Mouse (Mus musculus) layer of hippocampus, adult 9-11 months (tissue): ENCODE measurements around the gene Trim80.
"Not testable (repeated sequence)": the region's sequence is repeated elsewhere in the genome, so short reads cannot be mapped to it uniquely, and the experiment has no call there.

ENCODE experiments used
- DNase-seq: peaks from one replicate; pipeline ENCODE4 v3.0.0; 2022

Gene Trim80

GRCm38 (mm10) chr11:115429307-115429706, 11.0 kb upstream of the Trim80 start:
- DNase-seq, result no peak

GRCm38 (mm10) chr11:115430561-115430960, 9.8 kb upstream of the Trim80 start:
- DNase-seq, result no peak

GRCm38 (mm10) chr11:115432814-115433213, 7.5 kb upstream of the Trim80 start:
- DNase-seq, result no peak

GRCm38 (mm10) chr11:115433342-115433741, 7.0 kb upstream of the Trim80 start:
- no peak for DNase-seq

GRCm38 (mm10) chr11:115435596-115436337, 4.6 kb upstream of the Trim80 start:
- no peak for DNase-seq

GRCm38 (mm10) chr11:115437571-115438122, 2.7 kb upstream of the Trim80 start:
- peak; percentile 52 for DNase-seq

GRCm38 (mm10) chr11:115439326-115439725, 1.0 kb upstream of the Trim80 start:
- no peak for DNase-seq

GRCm38 (mm10) chr11:115441417-115441816, 1.1 kb downstream of the Trim80 start:
- no peak for DNase-seq

- no peak for DNase-seq
Measured at GRCm38 (mm10) chr11:115446906-115447305, 6.6 kb downstream of the Trim80 start.

- DNase-seq, result no peak
Measured at GRCm38 (mm10) chr11:115447321-115447885, 7.1 kb downstream of the Trim80 start.

- no peak for DNase-seq
Measured at GRCm38 (mm10) chr11:115448075-115448474, 7.7 kb downstream of the Trim80 start.

- DNase-seq, result no peak
Measured at GRCm38 (mm10) chr11:115448998-115449397, 8.7 kb downstream of the Trim80 start.

- no peak for DNase-seq
Measured at GRCm38 (mm10) chr11:115450176-115450575, 9.8 kb downstream of the Trim80 start.

- DNase-seq, result no peak
Measured at GRCm38 (mm10) chr11:115451781-115452241, 11.5 kb downstream of the Trim80 start.

- DNase-seq, result no peak
Measured at GRCm38 (mm10) chr11:115452281-115452860, 12.0 kb downstream of the Trim80 start.

GRCm38 (mm10) chr11:115453306-115453705, 13.0 kb downstream of the Trim80 start:
- no peak for DNase-seq

GRCm38 (mm10) chr11:115454822-115455221, 14.5 kb downstream of the Trim80 start:
- DNase-seq, result not testable (repeated sequence)

- DNase-seq, result no peak
Measured at GRCm38 (mm10) chr11:115455619-115456018, 15.3 kb downstream of the Trim80 start.

GRCm38 (mm10) chr11:115456182-115456581, 15.8 kb downstream of the Trim80 start:
- DNase-seq, result no peak

- no peak for DNase-seq
Measured at GRCm38 (mm10) chr11:115457405-115457804, 17.1 kb downstream of the Trim80 start.

GRCm38 (mm10) chr11:115460976-115461375, 20.6 kb downstream of the Trim80 start:
- no peak for DNase-seq

GRCm38 (mm10) chr11:115461846-115462242, 21.5 kb downstream of the Trim80 start:
- DNase-seq, result no peak

- DNase-seq, result no peak
Measured at GRCm38 (mm10) chr11:115462243-115462891, 22.0 kb downstream of the Trim80 start, which contains the start of gene Slc16a5. Gene Slc16a5, plus strand, starts transcription at chr11:115462474.
